Mouse (Mus musculus): ENCODE results near the gene Ecm1. TPM values are rescaled to one million over a fixed set of nuclear protein-coding genes. Genes with fewer than 3 reads are reported as not detected.

The Ecm1 gene
- polyA plus RNA-seq, 1 experiment from 2014 or later, result 66.1 TPM

GRCm38 (mm10) chr3:95726696-95727358, 12.5 kb downstream of the Ecm1 start:
- no peaks in the 10 kb centered on the region for H3K27me3 ChIP-seq (ENCODE audit: control insufficient read depth, insufficient read depth, low read length)
- no peak for ATAC-seq (ENCODE audit: insufficient number of reproducible peaks, insufficient read depth, low FRiP score, low read depth)
- no peak overlapping the region for H3K9ac ChIP-seq (ENCODE audit: low read length)
- H3K9me3 ChIP-seq (ENCODE audit: control insufficient read depth, low read length), result no peaks in the 10 kb centered on the region
- H3K4me1 ChIP-seq (ENCODE audit: control insufficient read depth in 2 of 2, insufficient read depth in 2 of 2, low read length in 2 of 2), result peaks cover 0 to 4% of the 10 kb centered on the region in 2 experiments; a peak in 2 of 4 replicates
- WGBS, result 33% methylated on average over 7 of the region's 7 CpGs
- H3K36me3 ChIP-seq (ENCODE audit: control insufficient read depth, insufficient read depth, low read length), result no peaks in the 10 kb centered on the region
- no peak overlapping the region for H3K4me3 ChIP-seq (ENCODE audit: control insufficient read depth in 1 of 2, insufficient read depth in 1 of 2, low read depth in 1 of 2, low read length in 2 of 2)
- H3K27ac ChIP-seq (replicated peaks in 1 of 2; ENCODE audit: control insufficient read depth in 1 of 2, insufficient read depth in 1 of 2, low read depth in 2 of 2, low read length in 2 of 2), result no peak overlapping the region
- H3K4me2 ChIP-seq (ENCODE audit: low read length), result no peak overlapping the region

- no peak overlapping the region for H3K27ac ChIP-seq (replicated peaks in 1 of 2; ENCODE audit: control insufficient read depth in 1 of 2, insufficient read depth in 1 of 2, low read depth in 2 of 2, low read length in 2 of 2)
- WGBS, result 79% methylated on average over 7 of the region's 7 CpGs
- no peaks in the 10 kb centered on the region for H3K9me3 ChIP-seq (ENCODE audit: control insufficient read depth, low read length)
- no peak overlapping the region for H3K4me3 ChIP-seq (ENCODE audit: control insufficient read depth in 1 of 2, insufficient read depth in 1 of 2, low read depth in 1 of 2, low read length in 2 of 2)
- no peaks in the 10 kb centered on the region for H3K36me3 ChIP-seq (ENCODE audit: control insufficient read depth, insufficient read depth, low read length)
- H3K4me1 ChIP-seq (ENCODE audit: control insufficient read depth in 2 of 2, insufficient read depth in 2 of 2, low read length in 2 of 2), result peaks cover 0 to 4% of the 10 kb centered on the region in 2 experiments; a peak in 2 of 4 replicates
- H3K4me2 ChIP-seq (ENCODE audit: low read length), result no peak overlapping the region
- ATAC-seq (ENCODE audit: insufficient number of reproducible peaks, insufficient read depth, low FRiP score, low read depth), result no peak
- no peak overlapping the region for H3K9ac ChIP-seq (ENCODE audit: low read length)
- H3K27me3 ChIP-seq (ENCODE audit: control insufficient read depth, insufficient read depth, low read length), result no peaks in the 10 kb centered on the region
Observed at GRCm38 (mm10) chr3:95725863-95726262, 13.5 kb downstream of the Ecm1 start.

GRCm38 (mm10) chr3:95722386-95722785, 17.0 kb downstream of the Ecm1 start:
- WGBS, result 64% methylated on average over 3 of the region's 3 CpGs
- no peak overlapping the region for H3K27ac ChIP-seq (replicated peaks in 1 of 2; ENCODE audit: control insufficient read depth in 1 of 2, insufficient read depth in 1 of 2, low read depth in 2 of 2, low read length in 2 of 2)
- H3K9me3 ChIP-seq (ENCODE audit: control insufficient read depth, low read length), result no peaks in the 10 kb centered on the region
- no peak overlapping the region for H3K4me2 ChIP-seq (ENCODE audit: low read length)
- no peak overlapping the region for H3K9ac ChIP-seq (ENCODE audit: low read length)
- H3K27me3 ChIP-seq (ENCODE audit: control insufficient read depth, insufficient read depth, low read length), result no peaks in the 10 kb centered on the region
- no peak overlapping the region for H3K4me3 ChIP-seq (ENCODE audit: control insufficient read depth in 1 of 2, insufficient read depth in 1 of 2, low read depth in 1 of 2, low read length in 2 of 2)
- H3K36me3 ChIP-seq (ENCODE audit: control insufficient read depth, insufficient read depth, low read length), result no peaks in the 10 kb centered on the region
- H3K4me1 ChIP-seq (ENCODE audit: control insufficient read depth in 2 of 2, insufficient read depth in 2 of 2, low read length in 2 of 2), result peaks cover 0 to 4% of the 10 kb centered on the region in 2 experiments; a peak in 2 of 4 replicates
- no peak for ATAC-seq (ENCODE audit: insufficient number of reproducible peaks, insufficient read depth, low FRiP score, low read depth)

- no peak overlapping the region for H3K27ac ChIP-seq (replicated peaks in 1 of 2; ENCODE audit: control insufficient read depth in 1 of 2, insufficient read depth in 1 of 2, low read depth in 2 of 2, low read length in 2 of 2)
- WGBS, result 73% methylated on average over 2 of the region's 2 CpGs
- no peaks in the 10 kb centered on the region for H3K9me3 ChIP-seq (ENCODE audit: control insufficient read depth, low read length)
- H3K4me3 ChIP-seq (ENCODE audit: control insufficient read depth in 1 of 2, insufficient read depth in 1 of 2, low read depth in 1 of 2, low read length in 2 of 2), result no peak overlapping the region
- no peaks in the 10 kb centered on the region for H3K36me3 ChIP-seq (ENCODE audit: control insufficient read depth, insufficient read depth, low read length)
- H3K4me2 ChIP-seq (ENCODE audit: low read length), result no peak overlapping the region
- H3K9ac ChIP-seq (ENCODE audit: low read length), result no peak overlapping the region
- no peak for ATAC-seq (ENCODE audit: insufficient number of reproducible peaks, insufficient read depth, low FRiP score, low read depth)
- H3K27me3 ChIP-seq (ENCODE audit: control insufficient read depth, insufficient read depth, low read length), result no peaks in the 10 kb centered on the region
- no peaks in the 10 kb centered on the region for H3K4me1 ChIP-seq (ENCODE audit: control insufficient read depth in 2 of 2, insufficient read depth in 2 of 2, low read length in 2 of 2)
Observed at GRCm38 (mm10) chr3:95718153-95718552, 21.2 kb downstream of the Ecm1 start.

GRCm38 (mm10) chr3:95716075-95716474, 23.3 kb downstream of the Ecm1 start:
- ATAC-seq (ENCODE audit: insufficient number of reproducible peaks, insufficient read depth, low FRiP score, low read depth), result no peak
- no peak overlapping the region for H3K4me2 ChIP-seq (ENCODE audit: low read length)
- H3K36me3 ChIP-seq (ENCODE audit: control insufficient read depth, insufficient read depth, low read length), result no peaks in the 10 kb centered on the region
- H3K27ac ChIP-seq (replicated peaks in 1 of 2; ENCODE audit: control insufficient read depth in 1 of 2, insufficient read depth in 1 of 2, low read depth in 2 of 2, low read length in 2 of 2), result no peak overlapping the region
- H3K9me3 ChIP-seq (ENCODE audit: control insufficient read depth, low read length), result no peaks in the 10 kb centered on the region
- H3K4me1 ChIP-seq (ENCODE audit: control insufficient read depth in 2 of 2, insufficient read depth in 2 of 2, low read length in 2 of 2), result no peaks in the 10 kb centered on the region
- no peak overlapping the region for H3K9ac ChIP-seq (ENCODE audit: low read length)
- WGBS, result 81% methylated on average over 1 of the region's 1 CpGs
- H3K27me3 ChIP-seq (ENCODE audit: control insufficient read depth, insufficient read depth, low read length), result no peaks in the 10 kb centered on the region
- no peak overlapping the region for H3K4me3 ChIP-seq (ENCODE audit: control insufficient read depth in 1 of 2, insufficient read depth in 1 of 2, low read depth in 1 of 2, low read length in 2 of 2)

GRCm38 (mm10) chr3:95709967-95710366, 29.4 kb downstream of the Ecm1 start:
- H3K9ac ChIP-seq (ENCODE audit: low read length), result no peak overlapping the region
- H3K4me3 ChIP-seq (ENCODE audit: control insufficient read depth in 1 of 2, insufficient read depth in 1 of 2, low read depth in 1 of 2, low read length in 2 of 2), result no peak overlapping the region
- ATAC-seq (ENCODE audit: insufficient number of reproducible peaks, insufficient read depth, low FRiP score, low read depth), result no peak
- no peaks in the 10 kb centered on the region for H3K4me1 ChIP-seq (ENCODE audit: control insufficient read depth in 2 of 2, insufficient read depth in 2 of 2, low read length in 2 of 2)
- H3K36me3 ChIP-seq (ENCODE audit: control insufficient read depth, insufficient read depth, low read length), result no peaks in the 10 kb centered on the region
- H3K27me3 ChIP-seq (ENCODE audit: control insufficient read depth, insufficient read depth, low read length), result no peaks in the 10 kb centered on the region
- no peaks in the 10 kb centered on the region for H3K9me3 ChIP-seq (ENCODE audit: control insufficient read depth, low read length)
- H3K4me2 ChIP-seq (ENCODE audit: low read length), result no peak overlapping the region
- H3K27ac ChIP-seq (replicated peaks in 1 of 2; ENCODE audit: control insufficient read depth in 1 of 2, insufficient read depth in 1 of 2, low read depth in 2 of 2, low read length in 2 of 2), result no peak overlapping the region

- no peaks in the 10 kb centered on the region for H3K27me3 ChIP-seq (ENCODE audit: control insufficient read depth, insufficient read depth, low read length)
- no peak overlapping the region for H3K4me3 ChIP-seq (ENCODE audit: control insufficient read depth in 1 of 2, insufficient read depth in 1 of 2, low read depth in 1 of 2, low read length in 2 of 2)
- H3K9ac ChIP-seq (ENCODE audit: low read length), result no peak overlapping the region
- no peak for ATAC-seq (ENCODE audit: insufficient number of reproducible peaks, insufficient read depth, low FRiP score, low read depth)
- H3K9me3 ChIP-seq (ENCODE audit: control insufficient read depth, low read length), result no peaks in the 10 kb centered on the region
- H3K4me2 ChIP-seq (ENCODE audit: low read length), result no peak overlapping the region
- H3K4me1 ChIP-seq (ENCODE audit: control insufficient read depth in 2 of 2, insufficient read depth in 2 of 2, low read length in 2 of 2), result no peaks in the 10 kb centered on the region
- 90% methylated on average over 4 of the region's 4 CpGs for WGBS
- H3K36me3 ChIP-seq (ENCODE audit: control insufficient read depth, insufficient read depth, low read length), result no peaks in the 10 kb centered on the region
- no peak overlapping the region for H3K27ac ChIP-seq (replicated peaks in 1 of 2; ENCODE audit: control insufficient read depth in 1 of 2, insufficient read depth in 1 of 2, low read depth in 2 of 2, low read length in 2 of 2)
Observed at GRCm38 (mm10) chr3:95709044-95709443, 30.3 kb downstream of the Ecm1 start.

- no peak overlapping the region for H3K27ac ChIP-seq (replicated peaks in 1 of 2; ENCODE audit: control insufficient read depth in 1 of 2, insufficient read depth in 1 of 2, low read depth in 2 of 2, low read length in 2 of 2)
- no peaks in the 10 kb centered on the region for H3K36me3 ChIP-seq (ENCODE audit: control insufficient read depth, insufficient read depth, low read length)
- WGBS, result 78% methylated on average over 7 of the region's 7 CpGs
- 0 out of 4 replicates have a peak, but pooled peaks cover 0 to under 1% of the 10 kb centered on the region in 2 experiments for H3K4me1 ChIP-seq (ENCODE audit: control insufficient read depth in 2 of 2, insufficient read depth in 2 of 2, low read length in 2 of 2)
- no peaks in the 10 kb centered on the region for H3K9me3 ChIP-seq (ENCODE audit: control insufficient read depth, low read length)
- H3K4me2 ChIP-seq (ENCODE audit: low read length), result no peak overlapping the region
- no peaks in the 10 kb centered on the region for H3K27me3 ChIP-seq (ENCODE audit: control insufficient read depth, insufficient read depth, low read length)
- H3K9ac ChIP-seq (ENCODE audit: low read length), result no peak overlapping the region
- H3K4me3 ChIP-seq (ENCODE audit: control insufficient read depth in 1 of 2, insufficient read depth in 1 of 2, low read depth in 1 of 2, low read length in 2 of 2), result no peak overlapping the region
- ATAC-seq (ENCODE audit: insufficient number of reproducible peaks, insufficient read depth, low FRiP score, low read depth), result no peak
Observed at GRCm38 (mm10) chr3:95707497-95707896, 31.9 kb downstream of the Ecm1 start.
